Mouse (Mus musculus): ENCODE measurements around the gene Hist1h2af. TPM values are rescaled to one million over a fixed set of nuclear protein-coding genes. Genes with fewer than 3 reads are reported as not detected.

The Hist1h2af gene
- total RNA-seq, 1 experiment from 2014 or later: not detected

Other genes with a start within 250 kb of the Hist1h2af start
- 27.6 to 70.6 TPM (median 42.7 TPM) in 3 replicates for gene Zfp322a, start 164.7 kb upstream of the Hist1h2af start, total RNA-seq (2017)
- gene Abt1, start 110.0 kb upstream of the Hist1h2af start, total RNA-seq (2017): 12.1 to 15.9 TPM (median 13.2 TPM) in 3 replicates
- not detected in 3 replicates for gene Btn1a1, start 68.0 kb upstream of the Hist1h2af start, total RNA-seq (2017)
- gene Btn2a2, start 45.0 kb upstream of the Hist1h2af start, total RNA-seq (2017): not detected in 3 replicates
- gene Hist1h4h, start 2.9 kb upstream of the Hist1h2af start, total RNA-seq (2017): 24.5 to 149 TPM (median 46.4 TPM) in 3 replicates
- not detected in 3 replicates for gene Hist1h3g, start 1.5 kb downstream of the Hist1h2af start, total RNA-seq (2017)
- 0.21 to 4.4 TPM (median 2.1 TPM) in 3 replicates for gene Hist1h2bh, start 9.5 kb downstream of the Hist1h2af start, total RNA-seq (2017)
- gene Hist1h3f, start 10.1 kb downstream of the Hist1h2af start, total RNA-seq (2017): 0.53 to 21.8 TPM (median 16.4 TPM) in 3 replicates
- 42.2 to 123 TPM (median 49.9 TPM) in 3 replicates for gene Hist1h4f, start 17.7 kb downstream of the Hist1h2af start, total RNA-seq (2017)
- 16.3 to 25.9 TPM (median 21.9 TPM) in 3 replicates for gene Hist1h1d, start 19.4 kb downstream of the Hist1h2af start, total RNA-seq (2017)
- 12.4 to 48.1 TPM (median 39.4 TPM) in 3 replicates for gene Hist1h3e, start 28.5 kb downstream of the Hist1h2af start, total RNA-seq (2017)
- gene Hist1h2ae, start 37.3 kb downstream of the Hist1h2af start, total RNA-seq (2017): 6.1 to 28.4 TPM (median 15.0 TPM) in 3 replicates
- 86.4 to 193 TPM (median 86.9 TPM) in 3 replicates for gene Hist1h2bg, start 37.5 kb downstream of the Hist1h2af start, total RNA-seq (2017)
- gene Hist1h2bf, start 40.3 kb downstream of the Hist1h2af start, total RNA-seq (2017): 19.2 to 51.4 TPM (median 45.4 TPM) in 3 replicates
- gene Hist1h2ad, start 40.5 kb downstream of the Hist1h2af start, total RNA-seq (2017): 1.5 to 92.8 TPM (median 16.7 TPM) in 3 replicates
- gene Hist1h3d, start 41.9 kb downstream of the Hist1h2af start, total RNA-seq (2017): 1.5 to 3.3 TPM (median 2.1 TPM) in 3 replicates
- gene Hist1h4d, start 47.7 kb downstream of the Hist1h2af start, total RNA-seq (2017): 78.9 to 170 TPM (median 90.0 TPM) in 3 replicates
- gene Hist1h2be, start 87.2 kb downstream of the Hist1h2af start, total RNA-seq (2017): 13.1 to 35.9 TPM (median 14.5 TPM) in 3 replicates
- 81.6 to 216 TPM (median 97.2 TPM) in 3 replicates for gene Hist1h1e, start 88.7 kb downstream of the Hist1h2af start, total RNA-seq (2017)
- gene Hist1h2ac, start 150.0 kb downstream of the Hist1h2af start, total RNA-seq (2017): 5.0 to 8.9 TPM (median 8.3 TPM) in 3 replicates
- gene Hist1h2bc, start 150.3 kb downstream of the Hist1h2af start, total RNA-seq (2017): 28.7 to 101 TPM (median 49.7 TPM) in 3 replicates
- gene Hist1h1t, start 161.9 kb downstream of the Hist1h2af start, total RNA-seq (2017): not detected in 3 replicates
- 82.1 to 150 TPM (median 93.5 TPM) in 3 replicates for gene Hist1h4c, start 164.5 kb downstream of the Hist1h2af start, total RNA-seq (2017)
- gene Hfe, start 176.9 kb downstream of the Hist1h2af start, total RNA-seq (2017): 90.6 to 170 TPM (median 150 TPM) in 3 replicates
- 589 to 739 TPM (median 677 TPM) in 3 replicates for gene Hist1h1c, start 204.9 kb downstream of the Hist1h2af start, total RNA-seq (2017)
- 6.8 TPM in 1 of 3 replicates, not detected in the others for gene Hist1h3c, start 211.7 kb downstream of the Hist1h2af start, total RNA-seq (2017)
- 151 to 300 TPM (median 178 TPM) in 3 replicates for gene Hist1h2bb, start 212.8 kb downstream of the Hist1h2af start, total RNA-seq (2017)
- 64.3 to 74.6 TPM in 2 of 3 replicates, not detected in the other for gene Hist1h2ab, start 217.2 kb downstream of the Hist1h2af start, total RNA-seq (2017)
- 9.7 TPM in 1 of 3 replicates, not detected in the others for gene Hist1h3b, start 218.4 kb downstream of the Hist1h2af start, total RNA-seq (2017)
- gene Hist1h4b, start 223.1 kb downstream of the Hist1h2af start, total RNA-seq (2017): 10.8 to 62.1 TPM (median 12.1 TPM) in 3 replicates
- 43.2 to 186 TPM (median 59.3 TPM) in 3 replicates for gene Hist1h4a, start 227.3 kb downstream of the Hist1h2af start, total RNA-seq (2017)
- 4.6 to 86.2 TPM (median 18.3 TPM) in 3 replicates for gene Hist1h3a, start 228.5 kb downstream of the Hist1h2af start, total RNA-seq (2017)
- gene Hist1h1a, start 229.8 kb downstream of the Hist1h2af start, total RNA-seq (2017): 55.4 to 86.3 TPM (median 64.8 TPM) in 3 replicates
- not detected in 3 replicates for gene Trim38, start 236.0 kb downstream of the Hist1h2af start, total RNA-seq (2017)